Mouse (Mus musculus): ENCODE measurements around the gene Fhit.
"Not testable (repeated sequence)": the region's sequence is repeated elsewhere in the genome, so short reads cannot be mapped to it uniquely, and the experiment has no call there.

Fhit gene

GRCm38 (mm10) chr14:11161751-11162231 is at the start of gene Fhit:
Gene Fhit, minus strand, starts transcription at chr14:11162035.
- DNase-seq: peak; percentile 94

GRCm38 (mm10) chr14:11206786-11207185 is 45.0 kb upstream of the Fhit start:
- DNase-seq: no peak

DNA sequence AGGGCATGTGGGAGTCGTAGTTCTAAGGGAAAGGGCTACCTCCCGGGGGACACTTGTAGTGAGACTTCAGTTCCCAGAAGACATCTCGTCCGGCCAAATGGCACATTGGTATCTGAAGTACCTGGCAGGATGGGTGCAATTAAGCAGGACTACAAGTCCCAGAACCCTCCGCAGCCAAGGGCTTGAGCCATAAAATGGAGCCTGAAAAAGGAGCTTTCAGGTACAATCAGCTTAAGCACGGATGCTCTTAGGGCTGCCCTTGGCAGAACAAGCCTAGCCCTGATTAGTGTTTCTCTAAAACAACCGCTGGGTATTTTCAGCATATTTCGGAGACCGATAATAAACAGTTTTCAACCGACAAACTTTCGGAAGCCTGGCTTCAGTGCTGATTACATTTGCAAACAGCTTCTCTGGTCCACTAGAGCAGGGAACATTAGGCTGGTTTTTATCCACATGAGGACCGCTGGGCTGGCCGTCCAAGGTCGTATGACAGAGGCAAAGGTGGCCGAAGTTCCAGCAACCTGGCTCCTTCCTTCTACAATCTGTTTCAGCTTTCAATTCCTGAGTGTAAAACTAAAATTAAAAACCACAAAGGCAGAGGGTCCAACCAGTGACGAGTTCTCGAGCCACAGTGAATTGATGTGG is 907 bp downstream of the Fhit start:
- DNase-seq: peak; percentile 92

- DNase-seq: peak; percentile 14
These were observed 2.2 kb downstream of the Fhit start for GRCm38 (mm10) chr14:11159641-11160040.

GRCm38 (mm10) chr14:11159021-11159420 is 2.8 kb downstream of the Fhit start:
- DNase-seq: no peak

DNA sequence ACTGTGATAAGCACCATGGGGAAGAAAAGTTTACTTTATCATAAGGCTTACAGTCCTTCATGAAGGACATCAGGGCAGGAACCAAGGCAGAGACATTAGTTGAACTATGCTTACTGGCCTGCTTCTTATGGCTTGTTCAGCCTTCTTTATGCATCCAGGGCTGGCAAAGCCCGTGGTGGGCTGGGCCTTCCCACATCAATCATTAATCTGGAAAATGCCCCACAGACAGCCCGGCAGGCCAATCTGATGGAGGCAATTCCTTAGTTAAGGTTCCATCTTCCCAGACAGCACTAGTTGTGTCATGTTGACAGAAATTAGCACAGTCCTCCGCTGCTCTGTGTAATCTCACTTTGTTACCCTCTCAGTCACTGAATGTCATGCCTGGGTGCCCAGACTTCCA is 4.1 kb downstream of the Fhit start:
- DNase-seq: no peak

DNA sequence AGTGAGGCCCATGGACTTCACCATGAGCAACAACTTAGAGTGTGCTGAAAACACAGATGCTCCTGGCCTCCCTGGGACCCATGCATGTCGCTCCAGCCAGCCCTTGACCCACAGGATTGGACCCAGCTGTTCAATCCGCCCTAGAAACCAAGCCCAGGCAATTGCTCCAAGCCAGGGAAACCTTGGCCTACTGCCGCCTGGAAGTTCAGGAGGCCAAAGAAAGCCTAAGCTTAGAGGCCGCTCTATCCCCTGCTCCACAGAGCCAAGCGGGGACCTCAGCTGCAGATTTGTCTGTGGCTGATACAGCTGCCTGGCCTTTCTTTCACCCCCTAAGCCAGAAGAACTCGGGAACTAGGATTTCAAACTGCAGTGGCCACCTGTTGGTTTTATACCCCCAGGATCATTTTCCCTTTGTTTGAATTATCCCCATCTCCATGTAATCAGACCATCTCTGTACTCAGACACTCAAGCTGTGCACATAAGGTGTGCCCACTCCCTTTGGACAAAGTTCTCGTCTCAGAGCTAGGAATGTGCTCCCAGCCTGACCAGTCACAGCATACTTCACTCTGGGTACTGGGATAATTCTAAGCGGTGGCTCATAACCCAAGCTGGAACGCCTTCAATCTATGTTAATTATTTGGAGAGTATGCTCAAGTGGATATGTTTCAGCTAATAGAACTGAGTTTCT is 10.1 kb downstream of the Fhit start:
- DNase-seq: no peak

DNA sequence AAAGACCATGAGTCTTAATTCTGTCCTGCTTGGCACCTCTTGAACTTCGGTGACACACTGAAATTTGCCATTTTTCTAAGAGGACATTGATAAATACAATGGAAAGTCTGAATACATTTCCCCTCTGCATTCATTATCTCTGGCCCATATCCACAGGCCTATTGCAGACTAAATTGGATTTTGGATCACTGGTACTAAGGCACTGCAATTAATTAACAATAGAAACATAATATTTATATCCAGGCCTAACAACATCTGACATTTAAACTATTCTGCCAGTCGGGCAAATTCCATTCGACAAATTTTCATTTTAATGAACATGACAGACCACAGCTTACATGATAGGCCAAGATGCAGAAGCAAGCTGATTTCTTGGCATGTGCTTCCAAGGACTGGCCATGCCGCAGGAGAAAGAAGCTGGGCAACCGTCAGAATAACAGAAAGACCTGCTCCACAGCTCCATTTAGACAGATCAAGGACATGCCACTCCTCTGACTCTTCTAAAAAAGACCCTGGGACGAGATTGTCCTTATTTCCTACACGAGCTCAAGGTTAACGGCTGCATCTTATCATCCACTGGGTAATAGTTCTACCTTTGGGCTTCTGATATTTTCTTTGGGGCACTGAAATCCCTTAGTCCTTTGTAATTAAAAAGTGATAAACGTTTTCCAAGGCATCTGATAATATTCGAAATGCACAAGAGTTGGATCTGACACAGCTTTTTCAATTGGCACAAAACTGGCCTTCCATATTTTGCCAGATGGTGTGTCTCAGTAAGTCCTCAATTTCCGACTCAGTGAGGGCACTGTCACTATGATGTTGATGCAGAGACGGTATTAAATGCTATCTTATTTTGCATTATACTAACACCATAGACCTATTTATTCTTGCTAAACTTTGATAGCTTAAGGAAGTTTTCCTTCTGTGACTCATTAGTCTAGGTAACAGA is 27.8 kb downstream of the Fhit start:
- DNase-seq: peak; percentile 11

DNA sequence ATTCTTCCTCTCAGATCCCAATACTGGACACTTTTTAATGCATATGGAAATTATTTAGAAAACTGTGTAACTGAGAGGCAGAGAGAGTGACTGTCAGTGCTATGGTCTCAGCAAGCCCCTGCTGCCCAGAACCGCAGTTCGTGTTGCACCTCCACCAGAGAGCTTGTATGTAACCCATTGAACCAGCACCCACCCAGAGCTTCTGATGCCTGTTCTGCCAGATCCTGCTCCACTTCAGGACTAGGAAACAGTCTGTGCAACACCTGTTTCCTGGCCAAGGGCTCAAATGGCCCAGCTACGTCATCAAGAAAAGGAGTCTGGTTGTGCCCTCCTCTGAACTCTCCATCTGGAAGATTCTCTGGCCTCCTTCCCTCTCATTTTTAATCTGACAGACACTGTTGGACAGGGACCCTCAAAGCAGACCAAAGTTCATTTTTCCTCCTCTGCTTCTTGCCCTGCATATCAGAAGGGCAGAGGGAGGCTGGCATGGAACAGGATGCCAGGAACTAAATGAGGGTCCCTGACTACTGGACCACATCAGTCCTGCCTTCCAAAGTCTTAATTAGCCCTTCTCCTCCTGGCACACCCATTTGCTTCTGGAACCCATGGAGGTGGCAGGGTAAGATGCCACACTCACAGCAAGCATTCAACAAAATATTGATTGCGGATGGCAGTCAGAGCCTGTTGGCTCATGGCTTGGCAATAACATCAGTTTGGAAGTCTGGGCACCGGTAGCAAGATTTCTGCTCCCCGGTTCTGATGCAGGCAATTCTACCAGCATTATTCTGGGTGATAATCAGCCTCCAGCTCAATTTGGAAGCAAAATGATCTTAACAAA is 29.0 kb downstream of the Fhit start:
- peak; percentile 16 for DNase-seq

DNA sequence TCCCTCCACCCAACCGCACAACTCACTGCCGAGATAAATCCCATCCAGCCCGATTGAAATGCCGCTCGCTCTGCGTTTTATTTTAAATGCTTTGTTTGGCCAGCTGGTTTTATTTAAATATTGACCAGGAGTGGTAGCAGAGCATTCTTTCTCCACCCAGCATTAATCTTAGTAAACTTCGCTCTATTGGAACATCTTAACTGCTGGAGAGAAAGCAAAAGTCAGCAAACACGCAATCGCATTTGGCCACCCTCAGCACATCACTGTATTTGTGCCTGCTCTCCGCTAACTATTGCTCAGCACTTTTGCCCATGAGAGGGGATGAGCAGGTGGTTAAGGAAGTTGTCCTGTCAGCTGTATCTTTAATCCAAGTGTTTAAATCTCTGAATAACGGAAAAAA is 36.7 kb downstream of the Fhit start:
- DNase-seq: no peak

- DNase-seq: no peak
These were observed 42.8 kb downstream of the Fhit start for GRCm38 (mm10) chr14:11119076-11119475.

DNA sequence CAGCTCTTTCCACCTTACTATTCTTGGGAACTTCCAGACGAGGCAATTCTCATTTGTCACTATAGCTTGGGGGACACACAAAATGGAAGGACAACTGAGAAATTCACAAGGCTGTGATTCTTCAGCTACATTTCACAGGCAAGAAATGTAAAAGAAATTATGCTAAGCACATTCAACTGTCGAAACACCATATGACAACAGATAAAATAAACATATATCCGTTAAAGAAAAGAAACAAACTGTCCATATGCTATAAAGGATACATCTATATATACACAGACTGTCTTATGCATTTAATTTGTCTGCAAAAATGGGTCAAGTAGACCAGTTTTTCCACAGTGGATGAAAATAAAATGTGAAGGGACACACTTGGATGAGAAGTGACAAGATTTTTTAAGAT is 76.2 kb downstream of the Fhit start:
- no peak for DNase-seq

DNA sequence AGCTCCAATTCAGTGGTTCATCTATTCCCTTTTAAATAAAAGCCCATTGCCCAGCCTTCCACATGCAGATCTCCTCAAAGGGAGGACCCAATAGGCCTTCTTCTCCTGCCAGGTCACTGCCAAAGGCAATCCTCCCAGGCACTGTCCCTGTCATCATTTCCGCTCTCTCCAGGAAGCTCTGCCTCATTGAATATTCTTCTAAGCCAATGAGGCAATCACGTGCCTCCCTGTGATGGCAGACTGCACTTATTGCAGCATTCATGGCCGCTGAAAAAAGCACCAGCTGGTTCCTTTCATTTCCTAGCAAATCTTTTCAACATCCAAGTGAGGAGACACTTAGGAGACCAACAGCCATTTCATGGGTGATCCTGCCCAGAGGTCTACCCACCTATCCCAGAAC is 77.9 kb downstream of the Fhit start:
- DNase-seq: no peak

- no peak for DNase-seq
These were observed 78.4 kb downstream of the Fhit start for GRCm38 (mm10) chr14:11083462-11083861.

GRCm38 (mm10) chr14:11063594-11063993 is 98.2 kb downstream of the Fhit start:
- no peak for DNase-seq

DNA sequence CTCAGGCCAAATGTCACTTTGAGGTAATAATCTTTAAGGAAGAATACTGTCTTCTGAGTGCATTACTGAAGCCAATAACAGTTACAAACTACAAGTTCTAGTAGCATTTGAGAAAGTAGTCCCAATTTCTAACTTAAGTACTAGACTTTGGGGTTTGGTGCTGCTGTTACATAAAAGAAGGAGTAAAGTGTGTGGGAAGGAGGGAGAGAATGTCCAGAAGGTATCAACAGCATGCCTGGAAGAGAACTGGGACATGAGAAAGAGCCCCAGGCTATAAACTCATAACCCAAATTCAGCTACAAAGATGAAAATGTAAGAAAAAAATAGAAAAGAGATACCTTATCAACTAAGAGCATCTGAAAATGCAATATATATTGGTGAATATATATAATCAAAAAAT is 101.6 kb downstream of the Fhit start:
- DNase-seq: no peak

- not testable (repeated sequence) for DNase-seq
These were observed 122.1 kb downstream of the Fhit start for GRCm38 (mm10) chr14:11039503-11040300.

- DNase-seq: no peak
These were observed 140.4 kb downstream of the Fhit start for GRCm38 (mm10) chr14:11021391-11021790.

GRCm38 (mm10) chr14:10978651-10979050 is 183.2 kb downstream of the Fhit start:
- no peak for DNase-seq

- DNase-seq: no peak
These were observed 220.2 kb downstream of the Fhit start for GRCm38 (mm10) chr14:10941647-10942046.

- no peak for DNase-seq
These were observed 228.2 kb downstream of the Fhit start for GRCm38 (mm10) chr14:10933667-10934066.
